Mouse (Mus musculus): ENCODE measurements around the gene Nr2c1. TPM values are rescaled to one million over a fixed set of nuclear protein-coding genes. Genes with fewer than 3 reads are reported as not detected.

The Nr2c1 gene
- polyA plus RNA-seq, 1 experiment from 2014 or later = 7.1 TPM

GRCm38 (mm10) chr10:94165426-94165825 is 17.6 kb downstream of the Nr2c1 start:
- no peak overlapping the region for H3K9ac ChIP-seq
- WGBS = 82% methylated on average over 16 of the region's 16 CpGs
- peaks cover 63% of the 10 kb centered on the region for H3K36me3 ChIP-seq
- H3K27ac ChIP-seq (ENCODE audit: poor library complexity, severe bottlenecking) = no peak overlapping the region
- no peak overlapping the region for H3K4me2 ChIP-seq
- H3K4me3 ChIP-seq = no peak overlapping the region
- H3K9me3 ChIP-seq (replicated peaks) = peaks cover 9% of the 10 kb centered on the region; the same call in 1 of the 2 replicates
- H3K27me3 ChIP-seq (replicated peaks) = no peaks in the 10 kb centered on the region
- ATAC-seq (ENCODE audit: insufficient number of reproducible peaks, low FRiP score) = no peak
- no peaks in the 10 kb centered on the region for H3K4me1 ChIP-seq (replicated peaks)

GRCm38 (mm10) chr10:94167051-94167750 is 19.4 kb downstream of the Nr2c1 start:
- Histone ChIP-seq H3K9ac (no peak overlapping the region), H3K27me3 (replicated peaks) (no peaks in the 10 kb centered on the region), H3K36me3 (peaks cover 64% of the 10 kb centered on the region), H3K27ac (ENCODE audit: poor library complexity, severe bottlenecking) (no peak overlapping the region), H3K4me3 (no peak overlapping the region), H3K4me2 (no peak overlapping the region), H3K9me3 (replicated peaks) (peaks cover 9% of the 10 kb centered on the region; the same call in 1 of the 2 replicates), H3K4me1 (replicated peaks) (peaks cover 4% of the 10 kb centered on the region)
- 88% methylated on average over 11 of the region's 11 CpGs for WGBS
- ATAC-seq (ENCODE audit: insufficient number of reproducible peaks, low FRiP score) = no peak

GRCm38 (mm10) chr10:94171440-94172130 is 23.8 kb downstream of the Nr2c1 start:
- Histone ChIP-seq H3K4me2 (0 out of 2 replicates have a peak overlapping the region, but pooled peaks have one; percentile 6), H3K36me3 (peaks cover 74% of the 10 kb centered on the region), H3K4me3 (no peak overlapping the region), H3K27ac (ENCODE audit: poor library complexity, severe bottlenecking) (peak overlapping the region; percentile 59), H3K9me3 (replicated peaks) (peaks cover 9% of the 10 kb centered on the region; the same call in 1 of the 2 replicates), H3K4me1 (replicated peaks) (peaks cover 4% of the 10 kb centered on the region), H3K9ac (no peak overlapping the region), H3K27me3 (replicated peaks) (no peaks in the 10 kb centered on the region)
- ATAC-seq (ENCODE audit: insufficient number of reproducible peaks, low FRiP score) = peak; percentile 29; the same call in 1 of the 2 replicates
- WGBS = 39% methylated on average over 12 of the region's 12 CpGs

- WGBS = 63% methylated on average over 11 of the region's 11 CpGs
- Histone ChIP-seq H3K4me1 (replicated peaks) (peaks cover 4% of the 10 kb centered on the region), H3K36me3 (peaks cover 69% of the 10 kb centered on the region), H3K4me2 (0 out of 2 replicates have a peak overlapping the region, but pooled peaks have one; percentile 6), H3K9me3 (replicated peaks) (peaks cover 9% of the 10 kb centered on the region; the same call in 1 of the 2 replicates), H3K27ac (ENCODE audit: poor library complexity, severe bottlenecking) (no peak overlapping the region), H3K9ac (no peak overlapping the region), H3K4me3 (no peak overlapping the region), H3K27me3 (replicated peaks) (no peaks in the 10 kb centered on the region)
- no peak for ATAC-seq (ENCODE audit: insufficient number of reproducible peaks, low FRiP score)
These were observed 24.3 kb downstream of the Nr2c1 start for GRCm38 (mm10) chr10:94172137-94172536.

- Histone ChIP-seq H3K27me3 (replicated peaks) (no peaks in the 10 kb centered on the region), H3K4me1 (replicated peaks) (peaks cover 4% of the 10 kb centered on the region), H3K36me3 (peaks cover 64% of the 10 kb centered on the region), H3K4me3 (no peak overlapping the region), H3K9me3 (replicated peaks) (peaks cover 9% of the 10 kb centered on the region; the same call in 1 of the 2 replicates), H3K9ac (no peak overlapping the region), H3K4me2 (no peak overlapping the region), H3K27ac (ENCODE audit: poor library complexity, severe bottlenecking) (no peak overlapping the region)
- 74% methylated on average over 6 of the region's 6 CpGs for WGBS
- ATAC-seq (ENCODE audit: insufficient number of reproducible peaks, low FRiP score) = no peak
These were observed 24.9 kb downstream of the Nr2c1 start for GRCm38 (mm10) chr10:94172706-94173105.

GRCm38 (mm10) chr10:94174652-94175051 is 26.8 kb downstream of the Nr2c1 start:
- H3K27me3 ChIP-seq (replicated peaks) = no peaks in the 10 kb centered on the region
- H3K27ac ChIP-seq (ENCODE audit: poor library complexity, severe bottlenecking) = no peak overlapping the region
- H3K9ac ChIP-seq = no peak overlapping the region
- peaks cover 51% of the 10 kb centered on the region for H3K36me3 ChIP-seq
- H3K4me3 ChIP-seq = no peak overlapping the region
- peaks cover 4% of the 10 kb centered on the region for H3K4me1 ChIP-seq (replicated peaks)
- no peak for ATAC-seq (ENCODE audit: insufficient number of reproducible peaks, low FRiP score)
- H3K4me2 ChIP-seq = no peak overlapping the region
- peaks cover 6% of the 10 kb centered on the region; the same call in 1 of the 2 replicates for H3K9me3 ChIP-seq (replicated peaks)
- whole genome bisulfite sequencing = 76% methylated on average over 7 of the region's 7 CpGs

GRCm38 (mm10) chr10:94183199-94183598 is 35.4 kb downstream of the Nr2c1 start:
- WGBS = 35% methylated on average over 4 of the region's 4 CpGs
- peaks cover 47% of the 10 kb centered on the region for H3K36me3 ChIP-seq
- no peaks in the 10 kb centered on the region for H3K27me3 ChIP-seq (replicated peaks)
- no peaks in the 10 kb centered on the region for H3K4me1 ChIP-seq (replicated peaks)
- H3K9ac ChIP-seq = no peak overlapping the region
- H3K4me2 ChIP-seq = no peak overlapping the region
- no peak overlapping the region for H3K4me3 ChIP-seq
- H3K27ac ChIP-seq (ENCODE audit: poor library complexity, severe bottlenecking) = no peak overlapping the region
- ATAC-seq (ENCODE audit: insufficient number of reproducible peaks, low FRiP score) = no peak
- no peaks in the 10 kb centered on the region for H3K9me3 ChIP-seq (replicated peaks)

GRCm38 (mm10) chr10:94198482-94199405 is 50.9 kb downstream of the Nr2c1 start, which contains the start of gene Ndufa12:
TSS of gene Ndufa12 (plus strand) at chr10:94198720.
- Histone ChIP-seq H3K9me3 (replicated peaks) (no peaks in the 10 kb centered on the region), H3K27ac (ENCODE audit: poor library complexity, severe bottlenecking) (peak within 1 kb of the TSS; percentile 82), H3K4me1 (replicated peaks) (peaks cover 15% of the 10 kb centered on the region), H3K4me2 (peak within 1 kb of the TSS; percentile 86), H3K36me3 (peaks cover 48% of the 10 kb centered on the region), H3K9ac (peak within 1 kb of the TSS; percentile 84), H3K4me3 (peak within 1 kb of the TSS; percentile 73), H3K27me3 (replicated peaks) (no peaks in the 10 kb centered on the region)
- under 1% methylated on average over 46 of the region's 46 CpGs for WGBS
- ATAC-seq (ENCODE audit: insufficient number of reproducible peaks, low FRiP score) = peak; percentile 92

GRCm38 (mm10) chr10:94204973-94205372 is 57.1 kb downstream of the Nr2c1 start:
- Histone ChIP-seq H3K4me1 (replicated peaks) (peaks cover 4% of the 10 kb centered on the region; the same call in 1 of the 2 replicates), H3K9me3 (replicated peaks) (no peaks in the 10 kb centered on the region), H3K36me3 (peaks cover 81% of the 10 kb centered on the region), H3K4me3 (no peak overlapping the region), H3K27ac (ENCODE audit: poor library complexity, severe bottlenecking) (no peak overlapping the region), H3K4me2 (no peak overlapping the region), H3K9ac (no peak overlapping the region), H3K27me3 (replicated peaks) (no peaks in the 10 kb centered on the region)
- ATAC-seq (ENCODE audit: insufficient number of reproducible peaks, low FRiP score) = no peak
- 94% methylated on average over 4 of the region's 4 CpGs for WGBS

GRCm38 (mm10) chr10:94210718-94211618 is 63.1 kb downstream of the Nr2c1 start:
- no peak overlapping the region for H3K4me2 ChIP-seq
- no peak overlapping the region for H3K27ac ChIP-seq (ENCODE audit: poor library complexity, severe bottlenecking)
- H3K4me1 ChIP-seq (replicated peaks) = no peaks in the 10 kb centered on the region
- WGBS = 78% methylated on average over 6 of the region's 6 CpGs
- H3K9ac ChIP-seq = no peak overlapping the region
- no peaks in the 10 kb centered on the region for H3K9me3 ChIP-seq (replicated peaks)
- ATAC-seq (ENCODE audit: insufficient number of reproducible peaks, low FRiP score) = no peak
- no peaks in the 10 kb centered on the region for H3K27me3 ChIP-seq (replicated peaks)
- H3K36me3 ChIP-seq = peaks cover 53% of the 10 kb centered on the region
- H3K4me3 ChIP-seq = no peak overlapping the region
